Mouse (Mus musculus): ENCODE data around the gene Vash1. TPM values are rescaled to one million over a fixed set of nuclear protein-coding genes. Genes with fewer than 3 reads are reported as not detected.
A peak's percentile ranks its signal among the peaks of the same experiment; 100 is the strongest.

Vash1 gene
- 10.2 and 10.7 TPM in 2 replicates for polyA plus RNA-seq (2015; fragmentation: Nextera tagmentation; extraction: Ambion mirVana)

DNA sequence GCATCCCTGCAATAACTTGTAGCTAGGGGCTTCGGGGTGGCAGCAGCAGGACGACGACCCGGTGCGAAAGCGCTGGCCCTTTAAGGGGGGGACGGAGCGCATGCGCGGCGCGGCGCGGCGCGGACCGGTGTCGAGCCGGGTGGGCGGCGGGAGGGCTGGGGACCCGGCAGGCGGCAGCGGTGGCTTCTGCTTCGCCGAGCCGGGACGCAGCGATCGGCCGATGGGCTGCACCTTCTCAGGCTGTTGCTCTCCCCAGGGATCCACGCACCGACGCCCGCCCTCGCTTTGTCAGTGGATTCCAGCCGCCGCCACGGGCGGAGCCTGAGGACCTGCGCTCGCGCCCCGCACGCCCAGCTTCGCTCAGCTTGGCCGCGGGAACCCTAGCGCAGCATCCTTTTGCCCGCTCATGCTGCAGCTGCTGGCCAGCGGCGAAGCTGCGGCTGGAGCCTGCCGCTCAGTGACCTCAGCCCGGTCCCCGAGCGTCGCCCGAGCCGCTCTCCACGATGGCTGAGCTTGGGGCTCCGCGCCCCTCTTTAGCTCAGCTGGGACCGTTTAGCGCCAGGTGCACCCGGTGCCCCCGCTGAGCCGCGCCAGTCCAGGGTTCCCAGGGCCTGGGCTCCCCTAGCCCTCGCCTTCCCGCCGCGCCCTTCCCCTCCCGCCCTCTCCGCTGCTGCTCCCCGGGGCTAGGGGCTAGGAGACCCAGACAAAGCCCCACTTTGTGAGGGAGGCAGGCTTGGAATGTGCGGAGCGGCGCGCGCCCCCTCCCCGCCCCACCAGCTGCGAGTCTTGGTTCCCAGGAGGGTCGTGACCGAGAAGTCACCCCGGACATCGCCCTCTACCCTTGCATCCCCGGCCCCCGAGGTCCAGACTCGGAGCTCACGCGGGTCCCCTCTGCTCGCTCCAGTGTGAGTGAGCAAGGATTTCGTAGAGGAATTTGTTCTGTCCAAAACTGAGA, at the start of gene Vash1:
Vash1 (plus strand) TSS at position 110 of the 955 bp plus-strand sequence.
- 0 out of 2 replicates have a peak, but pooled peaks cover 3% of the 10 kb centered on the region for H3K27me3 ChIP-seq
- under 1% methylated on average over 93 of the region's 94 CpGs for WGBS
- H3K9ac ChIP-seq, result peak within 1 kb of the TSS; percentile 71
- H3K9me3 ChIP-seq (replicated peaks), result no peaks in the 10 kb centered on the region
- ATAC-seq (replicated peaks; ENCODE audit: low FRiP score), result peak; percentile 86
- peak within 1 kb of the TSS; percentile 83 for H3K4me3 ChIP-seq (replicated peaks)
- H3K4me1 ChIP-seq, result peaks cover 27% of the 10 kb centered on the region
- peak within 1 kb of the TSS; percentile 100 for H3K4me2 ChIP-seq
- peak within 1 kb of the TSS; percentile 86 for H3K27ac ChIP-seq
- H3K36me3 ChIP-seq, result no peaks in the 10 kb centered on the region

DNA sequence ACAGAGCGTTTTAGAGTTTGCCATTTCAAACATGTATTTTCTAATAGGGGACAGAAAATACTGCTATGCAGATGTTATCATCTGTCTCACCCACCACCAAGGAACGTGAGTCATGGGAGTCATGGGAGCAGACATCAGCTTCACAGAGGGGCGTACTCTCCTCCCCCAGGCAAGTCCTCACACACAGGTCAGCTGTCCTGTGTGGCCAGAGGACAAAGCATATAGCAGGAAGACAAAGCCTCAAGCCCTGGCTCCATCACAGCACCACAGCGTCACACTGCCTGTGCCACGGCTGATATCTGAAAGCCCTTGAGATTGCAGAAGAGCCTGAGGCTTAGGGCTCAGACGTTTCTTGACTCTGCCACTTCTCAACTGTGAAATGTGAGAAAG, 49.7 kb upstream of the Vash1 start:
- H3K27me3 ChIP-seq, result 0 out of 2 replicates have a peak, but pooled peaks cover 3% of the 10 kb centered on the region
- peaks cover 7% of the 10 kb centered on the region; the same call in 1 of the 2 replicates for H3K4me1 ChIP-seq
- no peak overlapping the region for H3K4me2 ChIP-seq
- 47% methylated on average over 6 of the region's 6 CpGs for WGBS
- no peaks in the 10 kb centered on the region for H3K36me3 ChIP-seq
- H3K9ac ChIP-seq, result no peak overlapping the region
- no peaks in the 10 kb centered on the region for H3K9me3 ChIP-seq (replicated peaks)
- no peak for ATAC-seq (replicated peaks; ENCODE audit: low FRiP score)
- no peak overlapping the region for H3K27ac ChIP-seq
- H3K4me3 ChIP-seq (replicated peaks), result no peak overlapping the region

DNA sequence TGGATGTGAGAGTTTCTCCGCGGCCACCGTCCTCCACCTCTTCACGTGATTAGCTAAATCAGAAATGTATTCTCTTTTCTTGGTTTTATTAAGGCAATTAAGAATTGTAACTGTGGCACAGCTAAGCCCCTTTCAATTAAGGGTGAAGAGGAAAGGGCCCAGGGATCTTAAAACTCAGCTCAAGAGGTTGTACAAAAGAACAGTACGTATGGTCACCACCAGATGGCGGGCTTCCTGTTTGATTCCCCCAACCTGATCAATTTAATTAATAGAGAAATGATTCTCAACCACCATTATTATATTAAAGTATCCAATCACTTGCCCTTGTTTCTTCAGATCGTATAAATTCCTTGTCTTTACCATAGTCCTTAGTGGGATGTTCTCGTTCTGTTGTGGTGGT, 36.7 kb upstream of the Vash1 start:
- no peak overlapping the region for H3K4me3 ChIP-seq (replicated peaks)
- no peak overlapping the region for H3K27ac ChIP-seq
- 47% methylated on average over 8 of the region's 8 CpGs for WGBS
- H3K9me3 ChIP-seq (replicated peaks), result no peaks in the 10 kb centered on the region
- H3K4me1 ChIP-seq, result peaks cover 5% of the 10 kb centered on the region
- ATAC-seq (replicated peaks; ENCODE audit: low FRiP score), result no peak
- H3K27me3 ChIP-seq, result no peaks in the 10 kb centered on the region
- no peaks in the 10 kb centered on the region for H3K36me3 ChIP-seq
- H3K4me2 ChIP-seq, result no peak overlapping the region
- H3K9ac ChIP-seq, result no peak overlapping the region

GRCm38 (mm10) chr12:86644512-86645273, 33.8 kb upstream of the Vash1 start:
- no peak overlapping the region for H3K27ac ChIP-seq
- H3K4me1 ChIP-seq, result peaks cover 10% of the 10 kb centered on the region
- no peak overlapping the region for H3K4me3 ChIP-seq (replicated peaks)
- H3K36me3 ChIP-seq, result no peaks in the 10 kb centered on the region
- H3K9ac ChIP-seq, result no peak overlapping the region
- ATAC-seq (replicated peaks; ENCODE audit: low FRiP score), result no peak
- WGBS, result 68% methylated on average over 17 of the region's 17 CpGs
- no peaks in the 10 kb centered on the region for H3K27me3 ChIP-seq
- H3K9me3 ChIP-seq (replicated peaks), result no peaks in the 10 kb centered on the region
- no peak overlapping the region for H3K4me2 ChIP-seq

DNA sequence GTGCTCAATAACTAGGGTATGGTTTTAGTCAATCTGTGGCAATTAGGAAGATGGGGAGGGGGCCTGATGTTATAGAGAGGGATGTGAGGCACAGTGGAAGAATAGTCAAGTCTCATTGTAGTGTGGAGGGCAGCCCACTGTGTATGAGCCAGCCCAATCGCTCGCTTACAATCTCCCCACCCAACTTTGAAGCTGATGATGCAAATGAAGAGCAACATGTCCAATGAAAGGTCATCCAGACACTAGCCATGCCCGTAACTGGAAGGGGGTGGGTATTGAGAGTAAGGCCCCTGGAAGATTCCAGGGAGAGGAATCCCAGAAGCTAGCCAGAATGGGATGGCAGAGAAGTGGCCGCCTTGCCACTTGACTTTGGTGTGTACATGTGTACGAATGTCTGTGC, 33.0 kb upstream of the Vash1 start:
- Histone ChIP-seq H3K27me3 (no peaks in the 10 kb centered on the region), H3K4me3 (replicated peaks) (no peak overlapping the region)
- 87% methylated on average over 5 of the region's 5 CpGs for WGBS

GRCm38 (mm10) chr12:86646831-86647230, 31.7 kb upstream of the Vash1 start:
- no peak for ATAC-seq (replicated peaks; ENCODE audit: low FRiP score)
- H3K9me3 ChIP-seq (replicated peaks), result no peaks in the 10 kb centered on the region

More for the DNA sequence above, 33.0 kb upstream of the Vash1 start:
- Histone ChIP-seq H3K9me3 (replicated peaks) (no peaks in the 10 kb centered on the region), H3K36me3 (no peaks in the 10 kb centered on the region), H3K4me1 (peaks cover 10% of the 10 kb centered on the region), H3K9ac (no peak overlapping the region), H3K4me2 (no peak overlapping the region), H3K27ac (no peak overlapping the region)
- ATAC-seq (replicated peaks; ENCODE audit: low FRiP score), result no peak

DNA sequence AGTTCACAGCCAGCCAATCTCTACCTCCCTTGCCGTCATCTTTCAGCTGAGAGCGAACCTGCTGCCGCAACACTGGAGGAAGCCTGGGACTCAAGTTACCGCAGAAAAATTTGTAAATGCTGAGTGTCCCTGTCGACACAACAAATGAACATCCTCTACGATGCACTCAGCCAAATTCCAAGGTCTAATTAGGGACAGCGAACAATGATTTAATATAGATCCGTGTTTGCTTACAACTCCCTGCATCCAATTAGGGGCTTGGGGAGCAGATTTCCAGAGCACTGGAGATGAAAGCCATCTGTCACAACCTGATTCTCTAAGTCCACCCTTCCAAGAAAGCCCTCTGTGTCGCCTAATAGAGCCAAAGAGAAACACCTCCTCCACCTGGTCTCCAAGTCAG, 31.2 kb upstream of the Vash1 start:
- Histone ChIP-seq H3K27ac (no peak overlapping the region), H3K4me1 (peaks cover 11% of the 10 kb centered on the region), H3K36me3 (no peaks in the 10 kb centered on the region), H3K4me2 (no peak overlapping the region), H3K4me3 (replicated peaks) (no peak overlapping the region), H3K9me3 (replicated peaks) (no peaks in the 10 kb centered on the region), H3K27me3 (no peaks in the 10 kb centered on the region), H3K9ac (no peak overlapping the region)
- ATAC-seq (replicated peaks; ENCODE audit: low FRiP score), result no peak
- 35% methylated on average over 9 of the region's 9 CpGs for WGBS

More at GRCm38 (mm10) chr12:86646831-86647230, 31.7 kb upstream of the Vash1 start:
- no peak overlapping the region for H3K4me2 ChIP-seq
- H3K9ac ChIP-seq, result no peak overlapping the region
- no peak overlapping the region for H3K4me3 ChIP-seq (replicated peaks)
- H3K27me3 ChIP-seq, result no peaks in the 10 kb centered on the region
- WGBS, result 54% methylated on average over 9 of the region's 9 CpGs
- no peak overlapping the region for H3K27ac ChIP-seq
- H3K4me1 ChIP-seq, result peaks cover 10% of the 10 kb centered on the region
- H3K36me3 ChIP-seq, result no peaks in the 10 kb centered on the region

DNA sequence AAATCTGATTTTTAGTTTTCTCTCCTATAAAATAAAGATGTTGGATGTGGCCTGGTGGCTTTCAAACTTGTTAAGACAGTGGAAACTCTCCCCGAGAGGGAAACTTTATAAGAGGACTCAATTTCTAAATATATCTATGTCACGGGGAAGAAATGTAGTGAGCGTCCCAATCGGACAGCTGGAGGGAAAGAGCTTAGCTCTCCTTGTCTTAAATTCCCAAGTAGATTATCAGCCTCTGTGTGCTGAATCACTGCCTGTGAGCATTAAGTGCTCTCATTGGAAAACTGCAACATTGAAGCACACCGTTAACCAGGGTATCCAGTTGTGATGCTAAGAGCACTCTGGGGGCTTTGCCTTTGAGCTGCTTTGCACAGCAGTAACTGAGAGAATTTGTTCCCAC, 30.8 kb upstream of the Vash1 start:
- 60% methylated on average over 5 of the region's 5 CpGs for WGBS
- Histone ChIP-seq H3K9me3 (replicated peaks) (no peaks in the 10 kb centered on the region), H3K36me3 (no peaks in the 10 kb centered on the region), H3K4me1 (peaks cover 12% of the 10 kb centered on the region), H3K27ac (no peak overlapping the region), H3K9ac (no peak overlapping the region), H3K4me2 (no peak overlapping the region), H3K27me3 (no peaks in the 10 kb centered on the region), H3K4me3 (replicated peaks) (no peak overlapping the region)
- ATAC-seq (replicated peaks; ENCODE audit: low FRiP score), result no peak

DNA sequence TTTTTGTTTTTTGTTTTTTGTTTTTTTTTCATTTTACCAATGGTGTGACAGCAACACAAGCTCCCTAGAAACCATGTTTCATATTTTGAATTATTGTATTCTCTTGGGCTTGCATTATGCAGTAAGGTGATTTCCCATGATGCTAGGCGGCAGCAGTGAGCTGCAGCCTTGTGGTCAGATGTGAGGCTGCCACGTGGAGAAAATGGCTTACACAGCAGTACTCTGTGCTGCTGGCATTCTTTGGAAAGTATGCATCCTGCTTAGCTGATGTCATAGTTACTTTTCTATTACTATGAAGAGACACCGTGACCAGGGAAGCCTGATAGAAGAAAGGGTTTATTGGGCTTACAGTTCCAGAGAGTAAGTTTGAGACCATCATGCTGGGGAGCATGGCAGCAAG, 30.0 kb upstream of the Vash1 start:
- H3K36me3 ChIP-seq, result no peaks in the 10 kb centered on the region
- H3K4me2 ChIP-seq, result no peak overlapping the region
- H3K27ac ChIP-seq, result no peak overlapping the region
- no peak for ATAC-seq (replicated peaks; ENCODE audit: low FRiP score)
- H3K4me3 ChIP-seq (replicated peaks), result no peak overlapping the region
- H3K4me1 ChIP-seq, result peaks cover 12% of the 10 kb centered on the region
- H3K27me3 ChIP-seq, result no peaks in the 10 kb centered on the region
- H3K9ac ChIP-seq, result no peak overlapping the region
- 71% methylated on average over 3 of the region's 3 CpGs for WGBS
- no peaks in the 10 kb centered on the region for H3K9me3 ChIP-seq (replicated peaks)

GRCm38 (mm10) chr12:86651301-86651860, 27.1 kb upstream of the Vash1 start:
- Histone ChIP-seq H3K9ac (no peak overlapping the region), H3K4me2 (no peak overlapping the region), H3K27me3 (no peaks in the 10 kb centered on the region), H3K4me1 (peaks cover 11% of the 10 kb centered on the region), H3K27ac (no peak overlapping the region), H3K9me3 (replicated peaks) (no peaks in the 10 kb centered on the region), H3K4me3 (replicated peaks) (no peak overlapping the region), H3K36me3 (no peaks in the 10 kb centered on the region)
- ATAC-seq (replicated peaks; ENCODE audit: low FRiP score), result no peak
- WGBS, result 89% methylated on average over 8 of the region's 8 CpGs

DNA sequence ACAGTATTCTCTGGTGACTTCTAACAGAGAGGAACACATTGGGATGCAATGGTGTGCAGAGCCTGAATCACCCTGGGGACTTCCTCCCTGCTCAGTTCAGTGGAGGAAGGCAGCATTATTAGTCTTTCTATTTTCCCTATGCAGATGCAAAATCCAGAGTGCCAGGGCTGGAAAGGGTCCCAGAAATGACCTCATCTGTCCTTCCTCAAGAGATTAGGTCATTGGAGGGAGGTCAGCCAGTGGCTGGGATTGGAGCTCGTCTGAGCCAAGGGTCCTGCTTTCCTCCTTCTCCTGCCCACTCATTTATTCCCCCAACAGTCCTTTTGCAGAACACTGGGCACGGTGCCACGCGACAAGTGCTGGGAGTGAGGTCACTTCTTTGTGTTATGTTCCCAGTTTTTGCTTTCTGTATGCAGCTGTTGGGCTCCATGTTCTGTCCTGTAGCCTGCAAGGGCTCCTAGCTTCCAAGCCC, 25.9 kb upstream of the Vash1 start:
- Histone ChIP-seq H3K9ac (no peak overlapping the region), H3K27ac (peak overlapping the region; percentile 61; the same call in 1 of the 2 replicates), H3K27me3 (no peaks in the 10 kb centered on the region), H3K36me3 (no peaks in the 10 kb centered on the region), H3K4me1 (0 out of 2 replicates have a peak, but pooled peaks cover 2% of the 10 kb centered on the region), H3K4me2 (no peak overlapping the region), H3K4me3 (replicated peaks) (no peak overlapping the region), H3K9me3 (replicated peaks) (no peaks in the 10 kb centered on the region)
- no peak; the same call in 1 of the 2 replicates for ATAC-seq (replicated peaks; ENCODE audit: low FRiP score)
- WGBS, result 62% methylated on average over 4 of the region's 4 CpGs

Data from kidney, embryonic 15.5 days (tissue).